Comparison of ENCODE assay signal across 9 mouse cellular contexts in the genomic region with DNA sequence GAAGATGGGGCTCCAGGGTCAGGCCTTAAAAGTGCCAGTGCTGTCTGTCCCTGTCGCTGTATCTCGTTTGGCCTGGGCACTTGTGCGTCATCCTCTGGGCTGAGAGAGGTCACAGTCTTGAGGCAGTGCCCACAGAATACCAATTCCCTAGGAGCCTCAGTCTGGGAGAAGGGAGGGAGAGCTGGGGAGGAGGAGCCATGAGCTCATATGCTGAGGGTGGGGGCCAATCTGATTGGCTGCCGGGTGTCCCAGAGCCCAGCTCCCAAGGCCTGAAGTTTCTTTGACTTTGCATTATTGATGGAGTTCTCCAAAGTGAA. TPM values are rescaled to one million over a fixed set of nuclear protein-coding genes. Genes with fewer than 3 reads are reported as not detected.
DNase-seq lines count a peak whose midpoint lies in the region; ATAC-seq lines count a peak whose summit lies in the region.
"Had no signal": no experiment of that assay in that cellular context is flagged by ENCODE, and none has a peak within 500 bp of the region (broad histone marks: within the 10 kb centered on the region; RNA-seq: fewer than 3 reads in every experiment).

No protein-coding gene starts in this region.

- DNase-seq in cerebellum, adult 11 months, result peak; percentile 36
- DNase-seq in adipocyte (ENCODE audit: low spot score), result peak; percentile 69
- no peak for DNase-seq in forebrain, embryonic 10.5 days (ENCODE audit: extremely low spot score, low spot score)
- DNase-seq in heart, postnatal 25 days (ENCODE audit: low spot score), result peak; percentile 62
- peak; percentile 62 for DNase-seq in neural tube, embryonic 11.5 days (ENCODE audit: low spot score)
- DNase-seq in right cerebral cortex, postnatal 4 days, result no peak

- H3K27me3 ChIP-seq in forebrain, embryonic 10.5 days (ENCODE audit: poor library complexity, severe bottlenecking), result peaks cover 65% of the 10 kb centered on the region
- H3K27me3 ChIP-seq in neural tube, embryonic 11.5 days (ENCODE audit: control insufficient read depth, insufficient read depth, low read length), result no peaks in the 10 kb centered on the region

- no peaks in the 10 kb centered on the region for H3K36me3 ChIP-seq in forebrain, embryonic 10.5 days (replicated peaks)
- no peaks in the 10 kb centered on the region for H3K36me3 ChIP-seq in neural tube, embryonic 11.5 days (ENCODE audit: control insufficient read depth, insufficient read depth, low read length)

- H3K4me3 ChIP-seq in forebrain, embryonic 10.5 days, result peak overlapping the region; percentile 36
- no peak overlapping the region for H3K4me3 ChIP-seq in neural tube, embryonic 11.5 days (ENCODE audit: low read depth, low read length)

- no peak for ATAC-seq in cerebellum, adult (ENCODE audit: insufficient number of reproducible peaks, low FRiP score, low TSS enrichment)
- ATAC-seq in neural tube, embryonic 11.5 days (ENCODE audit: insufficient read depth, low FRiP score, low TSS enrichment), result peak; percentile 65
- no peak for ATAC-seq in monocyte, adult 5-6 weeks (replicated peaks; ENCODE audit: insufficient number of reproducible peaks, low FRiP score, low TSS enrichment, poor library complexity, severe bottlenecking)

- 34% methylated on average over 4 of the region's 4 CpGs for WGBS in forebrain, embryonic 10.5 days
- WGBS in neural tube, embryonic 11.5 days, result 10% methylated on average over 4 of the region's 4 CpGs

- H3K9ac ChIP-seq in neural tube, embryonic 11.5 days (ENCODE audit: low read length), result no peak overlapping the region

- peaks cover 85% of the 10 kb centered on the region for H3K4me1 ChIP-seq in forebrain, embryonic 10.5 days
- peaks cover 25% of the 10 kb centered on the region for H3K4me1 ChIP-seq in neural tube, embryonic 11.5 days (ENCODE audit: control insufficient read depth, insufficient read depth, low read length)

- no peaks in the 10 kb centered on the region for H3K9me3 ChIP-seq in forebrain, embryonic 10.5 days
- no peaks in the 10 kb centered on the region for H3K9me3 ChIP-seq in neural tube, embryonic 11.5 days (ENCODE audit: control insufficient read depth, low read length)

- peak overlapping the region; percentile 84 for H3K27ac ChIP-seq in forebrain, embryonic 10.5 days
- peak overlapping the region; percentile 75 for H3K27ac ChIP-seq in neural tube, embryonic 11.5 days (ENCODE audit: low read depth, low read length)
- H3K27ac ChIP-seq: kidney, postnatal 0 days had no signal

- intact Hi-C loops in heart, postnatal 25 days (cut with DNase I), result loop anchor here (5.0 kb wide), 1 partner anchor 35 kb away; a partner anchor contains a TSS

- H3K4me2 ChIP-seq in neural tube, embryonic 11.5 days (ENCODE audit: low read depth), result peak overlapping the region; percentile 34

RNA-seq across cellular contexts. Expression of a gene that starts 5.7 kb away (rescaled TPM):
- 12.7 and 12.9 TPM in 2 replicates for polyA plus RNA-seq in forebrain, embryonic 10.5 days (2016; fragmentation: Nextera tagmentation; extraction: Ambion mirVana)
- 100 to 1,000 TPM in 1 of 2 experiments, 10 to 100 TPM in 1; 77.7 to 191 TPM for total RNA-seq in heart, postnatal 25 days (2021)
- 10.5 and 11.7 TPM in 2 replicates for polyA plus RNA-seq in neural tube, embryonic 11.5 days (2014; fragmentation: Nextera tagmentation; extraction: Ambion mirVana)
- 2.1 to 8.6 TPM (median 5.6 TPM) in 3 replicates for total RNA-seq in monocyte, adult 5-6 weeks (2017)

RNA-seq across cellular contexts. Expression of a gene that starts 29.0 kb away (rescaled TPM):
- polyA plus RNA-seq in forebrain, embryonic 10.5 days (2016; fragmentation: Nextera tagmentation; extraction: Ambion mirVana), result 0.15 and 0.26 TPM in 2 replicates
- total RNA-seq in heart, postnatal 25 days (2021), result not detected
- polyA plus RNA-seq in neural tube, embryonic 11.5 days (2014; fragmentation: Nextera tagmentation; extraction: Ambion mirVana), result 0.15 and 0.21 TPM in 2 replicates
- not detected in 3 replicates for total RNA-seq in monocyte, adult 5-6 weeks (2017)

RNA-seq across cellular contexts. Expression of a gene that starts 29.4 kb away (rescaled TPM):
- not detected in 2 replicates for polyA plus RNA-seq in forebrain, embryonic 10.5 days (2016; fragmentation: Nextera tagmentation; extraction: Ambion mirVana)
- 10 to 100 TPM; 13.9 to 22.2 TPM for total RNA-seq in heart, postnatal 25 days (2021)
- not detected in 2 replicates for polyA plus RNA-seq in neural tube, embryonic 11.5 days (2014; fragmentation: Nextera tagmentation; extraction: Ambion mirVana)
- total RNA-seq in monocyte, adult 5-6 weeks (2017), result 14.7 to 67.2 TPM (median 34.3 TPM) in 3 replicates

RNA-seq across cellular contexts. Expression of a gene that starts 34.5 kb away (rescaled TPM):
- polyA plus RNA-seq in forebrain, embryonic 10.5 days (2016; fragmentation: Nextera tagmentation; extraction: Ambion mirVana), result not detected in 2 replicates
- total RNA-seq in heart, postnatal 25 days (2021), result 10 to 100 TPM in 1 of 2 experiments, 1 to 10 TPM in 1; 9.7 to 10.9 TPM
- 0.27 and 0.31 TPM in 2 replicates for polyA plus RNA-seq in neural tube, embryonic 11.5 days (2014; fragmentation: Nextera tagmentation; extraction: Ambion mirVana)
- total RNA-seq in monocyte, adult 5-6 weeks (2017), result not detected in 3 replicates

RNA-seq across cellular contexts. Expression of a gene that starts 40.7 kb away (rescaled TPM):
- polyA plus RNA-seq in forebrain, embryonic 10.5 days (2016; fragmentation: Nextera tagmentation; extraction: Ambion mirVana), result 0.06 and 0.36 TPM in 2 replicates
- total RNA-seq in heart, postnatal 25 days (2021), result under 1 TPM in 1 of 2 experiments, not detected in 1; 0.11 TPM
- polyA plus RNA-seq in neural tube, embryonic 11.5 days (2014; fragmentation: Nextera tagmentation; extraction: Ambion mirVana), result 0.20 and 0.95 TPM in 2 replicates
- total RNA-seq in monocyte, adult 5-6 weeks (2017), result not detected in 3 replicates
- polyA plus RNA-seq: kidney, postnatal 0 days had no signal

Comparison
In these comparisons a context has a peak if more than half of its experiments do, and no peak if none do; other contexts are left out.
1. DNase-seq: peak in cerebellum, adult 11 months (single experiment), adipocyte (single experiment), heart, postnatal 25 days (single experiment) and neural tube, embryonic 11.5 days (single experiment); none in forebrain, embryonic 10.5 days (single experiment) and right cerebral cortex, postnatal 4 days (single experiment).